Mouse (Mus musculus) common myeloid progenitor, adult 5-6 weeks (primary cell): Measurements from ENCODE around the gene Pwwp2b. TPM values are rescaled to one million over a fixed set of nuclear protein-coding genes. Genes with fewer than 3 reads are reported as not detected.

Experiments
- total RNA-seq: library from RNA; stranded (forward); fragments of 200-1000, 187-1606 nt; gene quantifications from 2 replicates; pipeline ENCODE4 v1.2.3, GENCODE M21; 2017

Gene Pwwp2b
- total RNA-seq, 1 experiment from 2014 or later: 3.8 TPM

Other genes with a start within 250 kb of the Pwwp2b start
- gene Dpysl4, start 162.5 kb upstream of the Pwwp2b start, total RNA-seq: not detected in 2 replicates
- 1.3 and 3.0 TPM in 2 replicates for gene Lrrc27, start 35.5 kb upstream of the Pwwp2b start, total RNA-seq
- 0.92 TPM in 1 of 2 replicates, not detected in the other for gene Stk32c, start 35.2 kb upstream of the Pwwp2b start, total RNA-seq
- gene Inpp5a, start 140.6 kb downstream of the Pwwp2b start, total RNA-seq: 3.3 and 6.3 TPM in 2 replicates